Mouse (Mus musculus) E14TG2a.4 (cell line): Measurements from ENCODE around the gene Rpp14.

ENCODE experiments used
- CTCF ChIP-seq: conservative IDR thresholded peaks from 2 replicates; pipeline ENCODE4 v1.5.1; 2014; ENCODE audit warnings: low read length
- POU5F1 ChIP-seq: IDR thresholded peaks from 2 replicates; pipeline ENCODE4 v1.6.1; 2014; ENCODE audit warnings: low read length, borderline replicate concordance

GRCm38 (mm10) chr14:8080165-8080679 is at the start of gene Rpp14:
- TF ChIP-seq CTCF: peak; percentile 75
- no peak for TF ChIP-seq POU5F1
